Mouse (Mus musculus) gastrocnemius, postnatal 14 days (tissue): ENCODE results near the gene Nup85. TPM values are rescaled to one million over a fixed set of nuclear protein-coding genes. Genes with fewer than 3 reads are reported as not detected.
"Not testable (repeated sequence)": the region's sequence is repeated elsewhere in the genome, so short reads cannot be mapped to it uniquely, and the experiment has no call there.

Experiments
- DNase-seq: peaks from one replicate; pipeline ENCODE4 v3.0.0; 2021; ENCODE audit warnings: mixed read lengths
- intact Hi-C: fragments of 180-260 bp; cut with DNase I; formaldehyde crosslinking; loops from one replicate; pipeline ENCODE4 v1.15.1; 2025; ENCODE audit warnings: low total_unique reads
- long read RNA-seq, 2 experiments: library from polyadenylated mRNA; stranded (forward); transcript quantifications; one replicate each; pipeline ENCODE4 v2.0.0; 2021
- total RNA-seq, 2 experiments: library from RNA; stranded (reverse); gene quantifications; 2 replicates each; pipeline ENCODE4 v1.2.3; 2021

Nup85 gene
- total RNA-seq: 10 to 100 TPM; 14.7 to 18.9 TPM
- long read RNA-seq, experiment 1, transcript Nup85-201 (19 exons, 2,230 nt): major isoform, 22 of 28 reads
- long read RNA-seq, experiment 1, partial matches to known transcripts: 3 of 28 reads
- long read RNA-seq, experiment 1, other reads (novel, unspliced or antisense): 3 of 28 reads
- long read RNA-seq, experiment 2, transcript Nup85-201 (19 exons, 2,230 nt): major isoform, 27 of 31 reads
- long read RNA-seq, experiment 2, partial matches to known transcripts: 1 of 31 reads
- long read RNA-seq, experiment 2, other reads (novel, unspliced or antisense): 3 of 31 reads

GRCm38 (mm10) chr11:115564064-115564809 is at the start of gene Nup85:
TSS of gene Nup85 (plus strand) at chr11:115564434.
- peak; percentile 98 for DNase-seq
- intact Hi-C loops: no loop called here

- intact Hi-C loops: no loop called here
- DNase-seq: no peak
Observed at GRCm38 (mm10) chr11:115515021-115515420, 49.2 kb upstream of the Nup85 start.

DNA sequence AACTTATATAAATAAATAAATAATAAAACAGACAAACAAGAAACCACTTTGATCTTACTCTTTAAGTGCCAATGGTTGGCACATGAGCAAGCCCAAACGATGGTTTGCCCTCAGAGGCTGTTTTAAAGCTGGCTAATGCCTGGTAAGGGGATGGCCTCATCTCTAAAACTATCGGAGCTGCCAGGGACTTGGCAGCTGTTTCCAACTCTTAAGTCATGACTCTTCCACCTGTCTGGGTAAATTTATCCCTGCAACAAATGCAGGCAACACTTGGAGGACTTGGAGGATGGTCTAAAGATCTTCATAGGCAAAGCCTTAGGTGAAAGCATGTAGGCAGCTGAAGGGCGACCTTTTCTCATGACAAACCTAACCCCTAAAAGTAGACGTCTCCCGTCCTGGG is 47.3 kb upstream of the Nup85 start:
- intact Hi-C loops: no loop called here
- no peak for DNase-seq

DNA sequence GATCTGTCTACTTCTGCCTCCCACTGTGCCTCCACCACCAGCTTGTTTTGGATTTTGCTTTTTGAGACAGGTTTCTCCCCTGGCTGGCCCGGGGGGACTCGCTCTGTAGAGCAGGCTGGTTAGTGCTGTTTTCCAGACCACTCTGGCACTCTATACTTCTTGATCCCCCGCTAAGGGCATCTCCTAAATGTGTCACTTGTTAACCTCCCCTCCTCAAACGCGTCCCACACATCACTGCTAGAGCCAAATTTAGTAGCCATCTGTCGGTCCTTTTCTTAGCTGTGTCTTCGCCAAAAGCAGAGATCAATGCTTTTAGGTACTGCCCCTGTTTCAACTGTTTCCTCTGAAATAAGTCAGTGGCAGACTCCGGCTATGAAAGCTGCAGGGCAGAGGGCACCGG is 45.5 kb upstream of the Nup85 start:
- intact Hi-C loops: no loop called here
- no peak for DNase-seq

- intact Hi-C loops: no loop called here
- DNase-seq: no peak
Observed at GRCm38 (mm10) chr11:115519581-115519980, 44.7 kb upstream of the Nup85 start.

DNA sequence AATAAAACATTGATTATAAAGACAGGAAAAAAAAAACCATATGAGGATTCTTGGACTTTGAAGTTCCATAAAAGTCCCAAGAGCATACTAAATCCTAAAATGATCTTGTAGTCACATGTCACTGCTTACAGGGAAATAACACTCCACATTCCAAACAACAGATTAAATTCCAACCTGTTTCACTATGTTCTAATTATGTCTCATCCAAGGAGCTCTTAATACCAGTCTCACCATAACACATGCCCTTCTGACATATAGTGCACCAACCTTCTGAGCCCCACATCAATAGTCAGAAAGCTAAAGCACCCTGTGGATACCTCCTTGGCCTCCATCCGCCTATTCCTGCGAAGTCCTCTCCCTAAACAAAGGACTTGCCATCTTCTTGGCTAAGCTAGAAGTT is 44.0 kb upstream of the Nup85 start:
- DNase-seq: no peak
- intact Hi-C loops: no loop called here

- intact Hi-C loops: no loop called here
- DNase-seq: no peak
Observed at GRCm38 (mm10) chr11:115521080-115521479, 43.2 kb upstream of the Nup85 start.

GRCm38 (mm10) chr11:115522238-115522637 is 42.0 kb upstream of the Nup85 start:
- DNase-seq: no peak
- intact Hi-C loops: no loop called here

- intact Hi-C loops: no loop called here
- no peak for DNase-seq
Observed at GRCm38 (mm10) chr11:115522703-115523102, 41.5 kb upstream of the Nup85 start.

DNA sequence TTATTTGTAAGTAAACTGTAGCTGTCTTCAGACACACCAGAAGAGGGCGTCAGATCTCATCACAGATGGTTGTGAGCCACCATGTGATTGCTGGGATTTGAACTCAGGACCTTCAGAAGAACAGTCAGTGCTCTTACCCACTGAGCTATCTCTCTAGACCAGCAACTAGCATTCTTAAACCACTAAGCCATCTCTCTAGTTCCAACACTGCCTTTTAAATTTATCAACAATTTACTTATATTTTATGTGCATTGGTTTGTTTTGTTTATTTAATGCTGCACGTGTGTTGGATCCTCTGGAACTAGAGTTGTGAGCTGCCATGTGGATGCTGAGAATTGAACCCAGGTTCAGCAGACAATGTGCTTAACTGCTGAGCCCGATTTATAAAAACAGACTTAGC is 37.8 kb upstream of the Nup85 start:
- DNase-seq, intact Hi-C loops: not testable (repeated sequence)

GRCm38 (mm10) chr11:115534759-115535371 is 29.4 kb upstream of the Nup85 start:
- intact Hi-C loops: no loop called here
- DNase-seq: no peak

DNA sequence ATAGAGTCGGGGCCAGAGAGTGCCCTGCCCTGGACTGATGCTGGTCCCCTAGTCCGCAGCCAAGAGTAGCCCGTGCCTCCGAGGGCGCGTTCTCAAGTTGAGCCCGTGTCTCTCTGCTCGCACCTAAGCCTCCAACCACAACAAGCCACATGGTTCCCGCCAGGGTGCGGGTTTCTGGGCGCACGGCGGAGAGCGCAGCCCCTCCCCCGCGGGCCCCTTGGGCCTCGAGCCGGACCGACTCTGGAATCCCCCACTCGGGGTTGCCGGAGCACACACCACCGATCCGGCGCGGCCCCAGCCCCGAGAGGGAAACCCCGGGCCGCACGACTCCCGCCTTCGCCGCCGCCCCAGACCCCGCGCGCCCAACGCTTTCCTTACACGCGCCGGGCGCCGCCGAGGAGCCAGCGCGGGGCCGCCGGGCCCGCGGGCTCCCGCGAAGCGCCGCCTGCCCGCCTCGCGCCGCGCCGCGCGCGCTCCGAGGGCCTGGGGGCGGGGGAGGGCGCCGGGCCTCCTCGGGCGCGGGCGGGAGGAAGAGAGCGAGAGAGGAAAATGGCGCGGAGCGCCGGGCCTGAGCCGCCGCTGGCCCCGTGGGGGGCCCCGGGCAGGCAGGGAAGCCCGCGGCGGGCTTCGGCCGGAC is 28.7 kb upstream of the Nup85 start:
- DNase-seq: peak; percentile 72
- intact Hi-C loops: no loop called here

DNA sequence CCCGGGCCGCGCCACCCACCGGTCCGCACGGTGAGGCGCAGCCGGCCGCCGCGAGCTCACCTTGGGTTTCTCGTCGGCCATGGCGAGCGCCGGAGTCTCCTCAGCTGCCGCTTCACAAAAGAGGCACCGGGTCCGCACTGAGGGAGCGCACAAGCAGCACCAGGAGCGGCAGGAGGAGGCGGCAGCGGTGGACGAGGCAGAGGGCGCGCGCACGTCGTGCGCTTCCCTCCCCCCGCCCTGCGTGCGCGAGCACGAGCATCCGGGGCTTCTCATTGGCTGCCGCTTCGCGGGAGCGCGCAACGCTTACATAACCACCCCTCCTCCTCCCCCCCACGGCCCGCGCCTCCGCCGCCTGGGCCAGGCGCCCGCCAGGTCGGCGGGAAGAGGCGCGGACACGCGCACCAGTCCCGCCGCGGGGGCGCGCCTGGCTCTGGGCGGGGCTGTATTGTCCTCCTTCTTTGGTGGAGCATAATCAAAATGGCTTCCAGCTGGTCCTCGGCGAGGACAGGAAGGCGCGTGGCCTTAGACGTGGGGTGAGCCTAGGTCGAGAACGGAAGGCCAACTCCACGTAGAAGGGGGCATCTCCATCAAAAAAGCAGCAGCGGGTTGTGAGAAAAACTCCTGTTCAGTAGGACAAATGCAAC is 28.1 kb upstream of the Nup85 start, which contains the start of gene Sumo2:
TSS of gene Sumo2 (minus strand) at position 239 of the 644 bp plus-strand sequence.
- intact Hi-C loops: no loop called here
- DNase-seq: peak; percentile 98

- intact Hi-C loops: no loop called here
- no peak for DNase-seq
Observed at GRCm38 (mm10) chr11:115536856-115537568, 27.2 kb upstream of the Nup85 start.

- intact Hi-C loops: no loop called here
Observed at GRCm38 (mm10) chr11:115538045-115538444, 26.2 kb upstream of the Nup85 start.

DNA sequence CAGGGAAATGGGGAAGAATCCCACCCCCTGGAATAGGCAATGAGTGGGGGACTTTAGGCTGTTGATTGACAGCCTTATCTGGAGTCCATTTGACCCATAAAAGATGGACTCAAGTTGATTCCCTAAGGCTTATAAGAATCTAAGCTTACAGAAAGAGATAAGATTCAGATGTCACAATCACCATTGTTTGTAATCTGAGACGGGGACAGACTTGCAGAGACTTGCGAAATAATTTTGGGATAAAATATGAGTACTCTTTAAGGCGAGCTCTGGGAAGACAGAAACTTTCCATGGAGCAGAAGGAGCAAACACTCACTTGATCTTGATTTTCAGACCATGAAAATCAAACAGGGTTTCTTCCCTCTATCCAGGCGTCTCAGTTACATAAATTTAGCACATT is 20.7 kb upstream of the Nup85 start:
- DNase-seq: no peak
- intact Hi-C loops: no loop called here

More at GRCm38 (mm10) chr11:115538045-115538444, 26.2 kb upstream of the Nup85 start:
- no peak for DNase-seq

DNA sequence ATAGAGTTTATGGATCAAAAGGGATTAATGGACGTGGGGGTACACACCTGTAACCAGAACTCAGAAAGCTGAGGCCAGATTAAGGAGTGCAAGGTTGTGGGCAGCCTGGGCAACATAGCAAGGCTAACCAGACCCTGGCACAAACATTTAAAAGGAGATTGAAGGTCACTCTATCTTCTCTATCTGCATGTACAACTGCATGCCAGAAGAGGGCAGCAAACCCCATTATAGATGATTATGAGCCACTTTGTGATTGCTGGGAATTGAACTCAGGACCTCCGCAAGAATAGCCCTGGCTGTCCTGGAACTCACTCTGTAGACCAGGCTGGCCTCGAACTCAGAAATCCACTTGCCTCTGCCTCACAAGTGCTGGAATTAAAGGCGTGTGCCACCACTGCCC is 11.5 kb upstream of the Nup85 start:
- DNase-seq: no peak
- intact Hi-C loops: no loop called here

GRCm38 (mm10) chr11:115555717-115556116 is 8.5 kb upstream of the Nup85 start:
- intact Hi-C loops: no loop called here
- no peak for DNase-seq

DNA sequence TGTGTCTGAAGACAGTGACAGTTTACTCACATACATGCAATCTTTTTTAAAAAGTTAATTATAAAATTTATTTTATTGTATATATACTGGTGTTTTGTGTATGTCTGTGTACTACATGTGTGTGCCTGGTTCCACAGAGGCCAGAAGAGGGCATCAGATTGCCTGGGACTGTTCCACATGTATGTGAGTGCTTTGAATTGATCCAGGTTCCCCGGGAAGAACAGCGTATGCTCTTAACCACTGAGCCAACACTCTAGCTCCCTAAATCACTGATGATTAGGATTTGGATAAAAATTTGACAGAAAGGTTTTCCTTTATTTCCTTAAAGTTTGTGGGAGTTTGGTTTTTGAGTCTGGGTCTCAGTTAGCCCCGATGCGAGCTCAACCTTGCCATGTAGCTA is 828 bp upstream of the Nup85 start:
- intact Hi-C loops: no loop called here
- no peak for DNase-seq
